Mouse (Mus musculus): ENCODE data around the gene Gbe1.

Gbe1 gene

GRCm38 (mm10) chr16:70585964-70586363 lies 272.2 kb downstream of the Gbe1 start:
- no peak for DNase-seq

GRCm38 (mm10) chr16:70602326-70602725 lies 288.6 kb downstream of the Gbe1 start:
- DNase-seq = no peak

GRCm38 (mm10) chr16:70608358-70608757 lies 294.6 kb downstream of the Gbe1 start:
- no peak for DNase-seq

GRCm38 (mm10) chr16:70617691-70618090 lies 303.9 kb downstream of the Gbe1 start:
- no peak for DNase-seq

- no peak for DNase-seq
These were observed 304.4 kb downstream of the Gbe1 start for GRCm38 (mm10) chr16:70618168-70618567.

All from thymus, postnatal 25 days (tissue).